Mouse (Mus musculus): Measurements from ENCODE around the gene Nell2.
"Not testable (repeated sequence)": the region's sequence is repeated elsewhere in the genome, so short reads cannot be mapped to it uniquely, and the experiment has no call there.

GRCm38 (mm10) chr15:95237021-95237420 is 291.3 kb downstream of the Nell2 start:
- not testable (repeated sequence) for TF ChIP-seq CTCF (conservative IDR thresholded peaks at IDR 0.05 in 1 of 2, IDR thresholded peaks at IDR 0.05 in 1 of 2; ENCODE audit: low read depth in 2 of 2, low read length in 2 of 2); MAX (IDR thresholded peaks at IDR 0.05; ENCODE audit: low read length); USF1 (IDR thresholded peaks at IDR 0.05; ENCODE audit: low read depth, low read length); MXI1 (IDR thresholded peaks at IDR 0.05; ENCODE audit: low read depth, low read length); E2F4 (IDR thresholded peaks at IDR 0.05; ENCODE audit: insufficient replicate concordance, low read depth, low read length); POLR2A (IDR thresholded peaks at IDR 0.05; ENCODE audit: low read depth, low read length)

Measured in CH12.LX (cell line).